Mouse (Mus musculus) CH12F3 (cell line): ENCODE measurements at regions not wholly inside any gene's neighbourhood (a gene's known extent, or its start where the extent isn't known, plus 50 kb on each side); places are given as distances from the start of the nearest gene placed in this dataset.

Experiments used
- in situ Hi-C: fragments of 300-500 bp; cut with MboI; formaldehyde crosslinking; loops from 2 replicates; pipeline ENCODE4 v1.14.3; 2020; ENCODE audit warnings: low sequenced_read_pairs

DNA sequence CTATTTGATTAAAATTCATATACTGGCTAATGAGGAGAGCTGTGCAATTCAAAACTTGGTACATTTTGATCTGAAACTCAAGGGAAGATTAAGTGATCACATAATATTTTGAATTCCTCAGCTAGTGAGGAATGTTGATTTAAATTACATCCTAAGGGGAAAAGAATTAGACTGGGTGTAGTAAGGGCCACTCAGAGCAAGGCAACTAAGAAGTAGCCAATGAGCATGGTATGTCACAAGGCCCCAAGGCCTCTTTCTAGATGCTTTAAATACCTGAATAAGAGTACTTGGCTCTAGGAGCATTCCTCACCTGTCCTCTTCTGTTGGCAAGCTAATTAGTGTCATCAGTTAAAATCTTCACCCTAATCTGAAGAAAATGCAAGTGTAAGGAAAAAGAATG lies 887.3 kb upstream of the Acvr2a start:
- in situ Hi-C loops: no loop called here

DNA sequence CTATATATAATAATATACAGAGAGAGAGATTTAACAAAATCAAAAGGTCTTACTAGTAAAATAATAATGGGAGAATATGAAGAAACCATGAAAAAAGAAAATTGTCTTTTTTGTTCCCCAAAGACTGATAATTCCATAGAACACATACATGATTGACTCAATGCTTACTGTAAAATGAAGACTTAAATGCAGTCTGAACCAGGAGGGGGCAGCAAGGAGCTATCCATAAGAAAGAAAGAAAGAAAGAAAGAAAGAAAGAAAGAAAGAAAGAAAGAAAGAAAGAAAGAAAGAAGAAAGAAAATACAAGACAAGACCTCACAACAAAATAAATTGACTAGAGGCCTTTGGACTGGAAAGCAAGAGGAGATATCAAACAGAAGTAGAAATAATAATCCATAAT lies 868.8 kb upstream of the Acvr2a start:
- in situ Hi-C loops: no loop called here

DNA sequence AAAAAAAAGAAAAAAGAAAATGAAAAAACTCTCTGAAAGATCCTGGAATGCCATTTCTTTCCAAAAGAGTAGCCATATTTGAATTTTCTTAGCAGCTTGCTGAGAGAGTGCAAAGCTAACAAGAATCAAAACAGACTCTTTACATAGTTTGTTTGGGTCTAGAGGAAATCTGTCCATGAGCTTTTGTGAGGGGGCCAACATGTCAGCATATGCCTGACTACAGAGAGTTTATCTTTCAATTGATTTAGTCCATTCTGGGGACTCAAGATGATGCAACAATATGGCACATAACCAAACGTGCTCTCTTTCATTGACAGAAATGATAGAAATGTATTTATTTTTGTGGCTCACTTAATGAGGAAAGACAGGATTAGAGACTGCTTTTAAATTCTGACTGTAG lies 822.8 kb upstream of the Acvr2a start:
- in situ Hi-C loops: no loop called here

DNA sequence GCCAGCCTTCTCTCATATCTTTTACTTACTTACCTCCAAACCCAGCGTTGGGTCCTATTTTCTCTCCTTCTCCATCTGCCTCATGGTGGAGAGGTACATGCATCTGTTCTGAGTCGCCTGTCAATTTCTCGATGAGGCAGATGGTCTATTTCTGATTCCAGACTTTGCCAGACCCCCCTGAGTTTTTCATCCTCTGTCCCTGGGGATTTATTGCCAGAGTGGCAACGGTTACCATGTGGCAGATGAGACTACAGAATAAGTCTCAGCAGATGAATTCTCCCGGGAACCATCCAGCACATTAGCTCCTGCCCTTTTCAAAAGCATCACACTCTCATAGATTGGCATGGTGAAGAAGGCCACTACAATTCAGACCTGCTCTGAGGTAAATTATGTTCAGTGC lies 819.7 kb upstream of the Acvr2a start:
- in situ Hi-C loops: no loop called here

DNA sequence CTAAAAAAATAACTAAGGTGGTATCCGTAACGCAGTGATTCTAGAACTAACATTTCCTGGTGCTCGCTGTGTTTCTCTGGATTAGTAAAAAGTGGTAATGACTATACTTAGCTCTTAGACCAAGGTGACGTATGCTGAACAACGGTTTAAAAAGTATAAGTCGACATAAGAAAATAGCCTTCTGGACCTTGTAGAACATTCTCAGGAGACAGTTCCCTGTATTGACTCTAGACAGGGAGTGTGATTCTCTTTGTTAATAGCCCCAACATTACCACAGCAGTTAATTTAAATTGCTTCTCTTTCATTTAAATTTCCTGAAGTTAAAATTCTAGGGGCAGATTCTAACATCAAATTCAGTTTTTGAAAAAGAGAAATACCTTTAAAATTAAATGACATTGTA lies 812.7 kb upstream of the Acvr2a start:
- in situ Hi-C loops: loop anchor here (25.0 kb wide), 1 partner anchor 886 kb away; no protein-coding TSS in a partner anchor

DNA sequence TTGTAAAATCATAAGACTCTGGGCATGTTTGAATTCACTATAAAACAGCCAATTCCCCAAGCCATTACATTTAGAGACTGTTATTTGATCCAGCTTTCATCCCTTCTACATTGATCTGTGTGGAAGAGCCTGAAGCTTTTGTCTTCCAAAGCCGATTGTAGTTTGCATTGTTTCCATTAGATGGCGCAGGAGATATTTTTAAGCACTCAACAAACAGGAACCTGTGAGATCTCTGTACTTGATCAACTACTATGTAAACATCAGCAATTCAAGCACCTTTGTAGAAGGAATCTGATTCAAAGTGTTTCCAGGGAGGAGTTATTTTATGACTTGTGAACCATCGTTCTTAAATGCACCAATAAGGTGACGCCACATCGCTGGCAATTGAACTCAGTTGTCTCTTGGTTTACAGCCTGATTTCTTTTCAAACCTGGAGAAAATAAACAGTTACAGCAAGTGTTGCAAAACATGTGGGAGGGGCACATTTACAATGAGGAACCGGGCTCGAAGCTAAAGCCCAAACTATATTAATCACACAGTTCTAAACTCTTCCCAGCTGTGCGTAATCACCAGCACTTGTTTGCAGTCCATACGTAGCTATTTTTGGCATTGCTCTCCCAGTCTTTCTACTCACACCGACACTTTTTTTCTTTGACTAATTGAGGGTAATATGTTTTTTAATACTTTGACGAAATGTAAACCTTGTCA lies 812.0 kb upstream of the Acvr2a start:
- in situ Hi-C loops: loop anchor here (25.0 kb wide), 1 partner anchor 885 kb away; no protein-coding TSS in a partner anchor

DNA sequence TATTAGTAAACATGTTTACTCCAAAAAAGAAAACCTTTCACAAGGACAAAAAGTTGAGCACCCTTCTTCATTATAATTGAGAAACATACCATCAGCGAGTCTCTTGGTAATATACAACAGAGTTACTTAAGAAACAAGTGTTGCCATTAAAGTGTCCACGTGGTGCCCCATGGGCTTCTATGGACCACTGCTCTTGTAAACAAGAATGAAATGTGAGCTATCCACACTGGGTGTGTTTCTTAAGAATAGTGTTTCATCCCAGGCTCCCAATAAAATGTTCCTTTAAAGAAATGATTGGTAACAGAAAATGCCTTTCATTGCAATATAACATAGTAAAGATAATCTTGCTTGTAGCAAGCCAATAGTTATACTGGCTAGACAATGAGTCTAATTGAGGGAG lies 803.6 kb upstream of the Acvr2a start:
- in situ Hi-C loops: loop anchor here (25.0 kb wide), 1 partner anchor 877 kb away; no protein-coding TSS in a partner anchor

DNA sequence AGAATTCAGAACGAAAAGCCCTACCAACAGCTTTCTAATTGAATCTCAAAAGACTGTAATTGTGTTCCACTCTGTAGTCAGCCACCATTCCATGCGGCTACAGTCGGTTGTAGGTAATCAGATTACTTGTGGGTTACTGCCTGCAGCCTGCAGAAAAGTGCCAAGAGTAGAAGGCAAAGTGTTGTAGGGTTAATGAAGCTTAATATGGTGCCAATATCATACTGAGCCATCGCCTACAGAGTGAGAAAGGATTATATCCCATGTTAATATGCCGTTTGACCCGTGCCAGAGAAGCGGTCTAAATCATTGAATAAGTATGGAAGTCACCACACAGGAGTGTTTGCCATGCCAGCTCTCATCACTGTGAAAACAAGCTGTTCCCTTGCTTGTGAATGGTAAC lies 786.4 kb upstream of the Acvr2a start:
- in situ Hi-C loops: no loop called here

DNA sequence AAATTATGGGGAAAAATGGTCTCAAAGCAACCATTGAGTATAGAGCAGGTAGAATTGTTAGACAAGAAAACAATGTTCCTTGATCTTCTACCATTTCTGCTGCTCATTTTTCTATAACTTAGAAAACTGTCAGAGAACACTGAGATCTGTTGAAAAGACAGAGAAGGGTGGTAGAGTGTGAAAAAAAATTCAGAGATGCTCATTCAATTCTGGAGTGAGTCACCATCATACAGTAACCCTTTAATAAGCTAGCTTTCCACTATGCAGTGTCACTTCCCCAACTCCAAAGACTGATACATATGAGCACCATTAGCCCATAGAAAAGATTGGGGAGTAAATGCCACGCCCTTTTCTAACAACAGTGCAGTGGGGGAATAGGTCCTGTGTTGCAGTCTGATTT lies 752.5 kb upstream of the Acvr2a start:
- in situ Hi-C loops: no loop called here

DNA sequence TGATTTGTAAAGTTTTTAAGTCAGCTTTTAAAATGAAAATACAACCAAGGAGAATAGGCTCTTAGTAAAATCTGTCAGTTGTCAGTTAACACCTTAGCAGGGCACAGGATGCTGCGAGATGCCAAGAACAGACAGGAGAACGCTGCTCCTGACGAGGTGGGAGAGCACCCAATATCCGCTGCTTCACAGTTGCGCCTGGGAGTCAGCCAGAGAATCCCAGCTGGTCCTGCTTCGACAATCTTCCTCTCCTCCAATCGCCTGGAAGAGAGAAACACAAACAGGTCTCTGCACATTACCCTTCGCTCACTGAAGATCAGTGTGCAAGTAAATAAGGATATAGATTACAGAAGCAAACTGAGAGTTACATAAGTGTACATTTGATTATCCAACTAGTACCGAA lies 750.5 kb upstream of the Acvr2a start:
- in situ Hi-C loops: no loop called here

DNA sequence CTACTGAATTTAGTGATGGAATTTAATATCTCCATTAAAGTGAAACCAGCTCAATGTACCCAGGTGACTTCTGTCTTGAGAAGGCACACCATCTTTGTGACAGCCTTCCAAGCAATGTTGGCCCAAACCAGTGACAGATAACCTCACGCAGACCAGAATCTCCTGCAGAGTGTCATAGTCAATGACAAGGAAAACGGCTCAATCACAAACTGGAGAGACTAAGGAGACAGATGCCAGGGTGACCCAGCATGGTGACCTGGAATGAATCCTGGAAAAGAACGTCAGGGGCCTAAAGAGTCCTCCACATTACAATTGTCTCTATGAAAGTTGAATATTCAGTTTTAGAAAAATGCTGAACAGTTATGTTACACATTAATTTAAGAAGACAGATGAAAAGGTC lies 748.7 kb upstream of the Acvr2a start:
- in situ Hi-C loops: no loop called here

DNA sequence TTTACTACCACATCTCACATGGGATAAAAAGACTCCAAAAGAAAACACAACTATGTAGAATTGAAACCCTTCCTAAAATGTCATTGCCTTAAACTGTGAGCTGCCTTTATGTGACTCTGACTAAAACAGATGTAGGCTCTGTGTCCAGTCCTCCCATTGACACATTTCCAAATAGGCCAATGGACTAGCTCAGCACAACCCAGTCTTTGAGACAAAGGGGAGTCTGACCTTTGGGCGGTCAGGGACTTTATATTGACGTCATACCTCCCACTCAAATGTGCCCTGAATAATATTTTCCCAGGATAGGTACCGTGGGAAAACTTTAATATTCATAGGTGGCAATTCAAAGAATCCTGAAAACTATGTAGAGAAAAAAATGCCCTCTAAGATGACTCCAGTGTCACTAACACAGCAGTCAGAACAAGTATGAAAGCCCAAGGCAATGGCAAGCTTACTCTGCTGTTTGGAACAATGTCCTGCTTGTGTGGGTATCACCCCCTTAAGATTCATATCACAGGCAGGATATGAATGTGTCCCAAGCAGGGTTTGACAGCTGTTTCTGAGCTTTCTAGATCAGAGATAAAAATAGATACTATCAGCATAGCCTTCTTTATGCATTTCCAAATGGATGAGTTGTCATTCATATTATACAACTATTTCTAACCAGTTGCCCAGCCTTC lies 731.6 kb upstream of the Acvr2a start:
- in situ Hi-C loops: no loop called here

DNA sequence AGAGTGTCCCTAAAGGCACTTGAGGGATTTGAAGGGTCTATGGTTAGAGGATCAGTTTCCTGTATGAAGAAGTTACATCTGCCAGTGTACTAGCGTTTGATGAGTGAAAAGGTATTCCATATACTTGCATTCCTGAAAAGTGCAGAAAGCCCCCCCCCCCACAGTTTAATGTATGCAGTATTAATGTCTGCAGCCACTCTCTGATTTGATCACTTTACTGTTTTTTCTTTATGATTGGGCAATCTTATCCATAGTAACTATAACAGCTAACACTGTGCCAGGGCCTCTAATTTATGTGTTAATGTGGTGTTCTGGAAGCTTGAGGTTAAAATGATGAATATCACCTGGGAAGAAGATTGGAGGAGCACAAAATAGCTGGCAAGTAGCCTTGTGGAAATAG lies 715.6 kb upstream of the Acvr2a start:
- in situ Hi-C loops: no loop called here

DNA sequence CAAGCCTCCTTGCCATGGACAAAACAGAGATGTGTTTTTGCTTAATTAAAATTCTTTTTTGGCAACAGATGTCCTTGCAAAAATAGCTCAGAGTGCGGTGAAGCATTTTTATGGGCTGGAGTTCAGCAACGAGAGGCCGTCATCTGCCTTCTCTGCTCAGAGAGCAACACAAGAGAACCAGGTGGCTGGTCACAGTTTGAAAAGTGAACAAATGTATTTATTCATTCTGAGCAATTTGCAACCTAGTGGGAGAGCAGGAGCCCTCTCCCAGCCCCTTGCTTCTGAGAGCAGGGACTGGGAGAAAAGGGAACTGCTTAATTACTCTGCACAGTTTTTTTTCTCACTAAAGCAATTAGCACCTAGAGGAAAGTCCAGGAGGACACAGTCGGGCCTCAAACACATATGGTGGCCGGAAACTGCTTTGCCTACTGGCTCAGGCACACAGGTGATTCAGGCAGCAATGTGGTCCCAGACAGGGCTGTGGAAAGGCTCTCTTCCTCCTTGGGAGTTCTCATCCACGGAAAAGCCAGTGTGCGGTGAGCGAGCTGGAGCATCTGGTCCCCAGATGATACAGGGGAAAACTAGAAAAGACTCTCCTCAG lies 714.9 kb upstream of the Acvr2a start:
- in situ Hi-C loops: no loop called here

DNA sequence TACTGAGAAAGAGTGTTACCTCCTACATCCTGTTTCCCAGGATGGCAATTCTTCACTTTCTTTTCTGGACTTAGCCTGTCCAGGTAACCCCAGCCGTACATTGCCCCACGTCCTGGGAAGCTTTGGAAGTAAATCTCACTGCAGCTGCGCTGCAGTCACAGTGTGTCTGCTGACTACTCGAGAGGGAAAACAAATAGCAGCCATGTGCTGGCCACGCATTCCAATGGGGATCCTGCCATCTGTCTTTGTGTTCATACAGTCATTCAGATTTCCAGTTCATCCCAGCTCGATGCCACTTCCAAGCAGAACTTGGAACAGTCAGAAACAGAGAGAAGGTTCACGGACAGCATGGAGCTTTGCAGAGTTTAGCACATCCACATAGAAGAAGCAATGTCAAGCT lies 690.2 kb upstream of the Acvr2a start:
- in situ Hi-C loops: no loop called here

DNA sequence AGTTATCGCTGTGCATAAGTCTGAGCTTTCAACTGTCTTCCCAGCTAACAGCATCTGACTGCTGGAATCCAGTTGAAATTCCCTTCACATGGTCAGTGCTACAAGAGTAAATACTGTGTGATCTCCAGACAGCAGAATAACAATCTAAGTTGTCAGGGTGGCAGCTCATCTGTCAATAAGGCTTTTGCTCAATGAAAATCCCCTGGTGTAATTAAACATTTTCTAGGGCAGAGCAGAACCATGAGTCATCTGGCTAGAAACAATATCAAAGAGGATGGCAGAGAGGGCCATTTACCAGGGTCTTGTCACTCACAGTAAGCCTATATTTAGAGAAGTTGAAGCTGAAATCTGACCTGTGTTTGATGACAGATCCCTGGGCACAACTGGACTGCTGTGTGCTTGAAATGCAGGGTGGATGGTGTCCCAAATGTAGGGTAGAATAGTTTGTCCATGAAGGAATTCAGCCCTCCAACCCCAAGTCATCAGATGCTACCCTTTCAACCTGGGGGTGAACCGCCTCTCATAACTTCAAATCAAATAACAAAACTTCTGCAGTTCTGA lies 675.8 kb upstream of the Acvr2a start:
- in situ Hi-C loops: no loop called here

DNA sequence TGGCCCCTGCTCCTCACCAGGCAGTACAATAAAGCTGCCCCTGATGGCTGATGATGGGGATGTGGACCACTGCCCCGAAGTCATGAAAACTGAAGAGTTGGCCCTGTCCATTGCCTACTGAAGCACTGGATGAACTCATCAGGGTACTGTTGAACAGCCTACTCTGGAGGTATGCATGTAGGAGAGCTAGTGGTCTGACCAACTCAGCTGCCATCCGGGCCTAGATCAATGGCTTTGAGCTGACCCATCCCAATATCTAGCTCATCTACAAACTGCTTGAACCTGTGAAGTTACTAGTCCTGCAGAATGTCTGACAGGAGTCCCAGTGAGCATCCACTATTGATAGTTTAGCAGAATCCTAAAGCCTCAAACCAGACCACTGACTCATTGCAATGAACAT lies 672.6 kb upstream of the Acvr2a start:
- in situ Hi-C loops: no loop called here

DNA sequence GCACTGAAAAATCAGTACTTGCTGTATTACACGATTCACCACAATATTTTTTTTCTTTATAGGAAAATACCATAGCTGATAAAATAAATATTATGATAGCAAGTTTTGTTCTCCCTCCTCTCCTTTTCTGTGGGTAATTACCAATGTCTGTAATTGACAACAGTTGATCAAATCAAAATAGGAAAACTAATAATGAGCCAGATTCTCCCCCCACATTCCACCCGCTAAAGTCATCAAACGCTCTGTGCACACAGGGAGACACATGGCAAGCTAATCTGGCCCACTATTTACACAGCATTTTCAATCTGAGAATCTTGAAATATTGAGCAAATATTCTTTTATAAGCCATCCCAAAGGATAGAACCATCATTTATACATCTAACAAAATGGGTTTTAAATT lies 659.2 kb upstream of the Acvr2a start:
- in situ Hi-C loops: no loop called here

DNA sequence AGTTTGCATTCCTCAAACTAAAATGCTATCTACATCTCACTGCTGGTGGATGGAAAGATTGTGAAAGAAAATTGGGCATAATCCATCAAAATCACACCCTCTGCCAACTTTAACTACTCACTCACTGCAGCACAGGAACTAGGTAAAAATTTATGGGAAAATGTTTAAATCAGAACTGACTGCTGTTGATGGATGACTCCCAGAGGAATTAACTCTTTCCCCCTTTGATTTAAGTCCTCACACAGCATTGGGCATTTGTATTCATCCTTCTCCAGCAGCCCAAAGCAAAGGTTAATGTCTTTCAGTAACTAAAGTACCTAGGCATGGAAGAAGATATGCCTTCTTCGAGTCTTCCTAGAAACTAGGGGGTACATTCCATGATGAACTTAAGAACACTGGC lies 641.3 kb upstream of the Acvr2a start:
- in situ Hi-C loops: no loop called here

DNA sequence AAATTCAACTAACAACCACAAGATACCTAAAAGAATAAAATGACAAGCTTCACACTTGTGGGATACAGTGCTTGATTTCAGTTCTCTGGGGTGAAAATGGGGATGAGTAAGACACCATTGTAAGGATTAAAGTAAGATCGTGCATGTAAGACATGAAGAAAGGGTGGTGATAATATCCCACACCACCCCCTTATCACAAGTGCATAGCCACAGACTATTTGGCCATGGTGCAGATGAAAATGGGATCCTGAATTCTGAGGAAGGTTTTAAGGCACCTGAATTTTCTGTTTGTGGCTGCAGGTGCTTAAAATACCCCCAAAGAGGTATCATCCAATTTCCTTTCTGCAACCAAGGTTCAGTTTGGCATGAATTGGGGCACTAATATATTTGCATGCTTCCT lies 627.7 kb upstream of the Acvr2a start:
- in situ Hi-C loops: no loop called here

DNA sequence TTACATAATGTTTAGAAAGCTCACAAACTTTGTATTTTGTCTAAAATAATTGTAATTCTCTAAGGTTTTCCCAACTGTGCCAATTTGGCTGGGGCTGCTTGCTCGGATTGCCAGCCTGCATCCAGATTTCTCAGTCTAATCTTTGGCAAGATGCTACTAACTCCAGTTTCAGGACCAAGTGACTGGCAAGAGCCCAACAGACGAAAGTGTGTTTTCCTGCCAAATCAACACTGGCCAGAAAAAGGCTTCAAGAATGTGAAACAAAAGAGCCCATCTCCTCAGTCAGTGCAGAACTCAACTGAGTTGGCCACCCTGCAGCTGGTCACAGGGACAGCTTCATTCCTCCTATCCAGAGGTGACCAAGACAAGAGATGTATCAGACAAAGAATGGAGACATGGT lies 627.3 kb upstream of the Acvr2a start:
- in situ Hi-C loops: no loop called here

DNA sequence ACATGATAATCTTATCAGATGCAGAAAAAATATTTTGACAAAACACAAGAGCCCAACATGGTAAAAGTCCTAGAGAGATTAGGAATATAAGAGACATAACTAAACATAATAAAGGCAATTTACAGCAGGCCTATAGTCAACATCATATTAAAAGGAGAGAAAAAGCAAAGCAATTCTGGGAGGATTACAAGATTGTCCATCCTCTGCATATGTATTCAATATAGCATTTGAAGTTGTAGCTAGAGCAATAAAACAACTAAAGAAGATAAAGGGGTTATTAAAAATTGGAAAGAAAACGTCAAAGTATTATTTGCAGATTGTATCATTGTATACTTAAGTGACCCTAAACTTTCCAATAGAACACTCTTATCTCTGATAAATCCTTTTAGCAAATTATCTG lies 602.1 kb upstream of the Acvr2a start:
- in situ Hi-C loops: no loop called here
